Mouse (Mus musculus): ENCODE data around the gene Gstm2. TPM values are rescaled to one million over a fixed set of nuclear protein-coding genes. Genes with fewer than 3 reads are reported as not detected.
"Not testable (repeated sequence)": the region's sequence is repeated elsewhere in the genome, so short reads cannot be mapped to it uniquely, and the experiment has no call there.

Gene Gstm2
- total RNA-seq, 2 experiments from 2014 or later, result 3.3 TPM

GRCm38 (mm10) chr3:107953328-107953755, 32.9 kb downstream of the Gstm2 start:
- DNase-seq (ENCODE audit: low spot score in 2 of 2), result peak; percentile 52 to 72
- intact Hi-C loops (cut with DNase I), result no loop called here

GRCm38 (mm10) chr3:107950531-107950930, 35.7 kb downstream of the Gstm2 start:
- DNase-seq (ENCODE audit: low spot score in 2 of 2), result no peak
- intact Hi-C loops (cut with DNase I), result no loop called here

GRCm38 (mm10) chr3:107949461-107949860, 36.8 kb downstream of the Gstm2 start:
- not testable (repeated sequence) for DNase-seq (ENCODE audit: low spot score in 2 of 2)
- intact Hi-C loops (cut with DNase I), result loop anchor here (10.0 kb wide), 1 partner anchor 195 kb away; the partner anchor contains the start of gene Gnai3

- intact Hi-C loops (cut with DNase I), result loop anchor here (10.0 kb wide), 1 partner anchor 199 kb away; the partner anchor contains the start of gene Gnai3
- DNase-seq (ENCODE audit: low spot score in 2 of 2), result no peak
These were observed 40.5 kb downstream of the Gstm2 start for GRCm38 (mm10) chr3:107945729-107946128.

GRCm38 (mm10) chr3:107943239-107943990, 42.8 kb downstream of the Gstm2 start, which contains the start of gene Gstm6:
Gene Gstm6, minus strand, starts transcription at chr3:107943749.
- intact Hi-C loops (cut with DNase I), result loop anchor here (10.0 kb wide), 1 partner anchor 201 kb away; the partner anchor contains the start of gene Gnai3
- peak; percentile 48 to 75 for DNase-seq (ENCODE audit: low spot score in 2 of 2)

GRCm38 (mm10) chr3:107941261-107941660, 45.0 kb downstream of the Gstm2 start:
- DNase-seq (ENCODE audit: low spot score in 2 of 2), result no peak
- intact Hi-C loops (cut with DNase I), result loop anchor here (10.0 kb wide), 1 partner anchor 204 kb away; the partner anchor contains the start of gene Gnai3

- DNase-seq (ENCODE audit: low spot score in 2 of 2), result peak in 1 of 2 experiments; percentile 57
- intact Hi-C loops (cut with DNase I), result loop anchor here (10.0 kb wide), 1 partner anchor 204 kb away; the partner anchor contains the start of gene Gnai3
These were observed 45.7 kb downstream of the Gstm2 start for GRCm38 (mm10) chr3:107940524-107940923.

- intact Hi-C loops (cut with DNase I), result loop anchor here (5.0 to 10.0 kb wide), 2 partner anchors 77 to 205 kb away; partner anchors contain the start of genes Gnai3 and Gstm1
- DNase-seq (ENCODE audit: low spot score in 2 of 2), result peak; percentile 47 to 83
These were observed 46.4 kb downstream of the Gstm2 start for GRCm38 (mm10) chr3:107939830-107940229.

GRCm38 (mm10) chr3:107939403-107939802, 46.9 kb downstream of the Gstm2 start:
- peak; percentile 51 to 81 for DNase-seq (ENCODE audit: low spot score in 2 of 2)
- intact Hi-C loops (cut with DNase I), result loop anchor here (5.0 kb wide), 1 partner anchor 78 kb away; the partner anchor contains the start of gene Gstm1

- DNase-seq (ENCODE audit: low spot score in 2 of 2), result no peak
- intact Hi-C loops (cut with DNase I), result loop anchor here (5.0 kb wide), 1 partner anchor 81 kb away; the partner anchor contains the start of gene Gstm1
These were observed 50.4 kb downstream of the Gstm2 start for GRCm38 (mm10) chr3:107935888-107936287.

- intact Hi-C loops (cut with DNase I), result loop anchor here (5.0 kb wide), 1 partner anchor 82 kb away; the partner anchor contains the start of gene Gstm1
- no peak for DNase-seq (ENCODE audit: low spot score in 2 of 2)
These were observed 51.0 kb downstream of the Gstm2 start for GRCm38 (mm10) chr3:107935268-107935667.

- DNase-seq (ENCODE audit: low spot score in 2 of 2), result no peak
- intact Hi-C loops (cut with DNase I), result no loop called here
These were observed 54.1 kb downstream of the Gstm2 start for GRCm38 (mm10) chr3:107932128-107932527.

Other genes with a start within 250 kb of the Gstm2 start
- gene Csf1, start 226.0 kb downstream of the Gstm2 start, total RNA-seq (2021), result 1 to 10 TPM; 9.5 to 9.9 TPM
- not detected for gene Eps8l3, start 109.2 kb downstream of the Gstm2 start, total RNA-seq (2021)
- 100 to 1,000 TPM; 182 to 200 TPM for gene Gstm5, start 90.6 kb downstream of the Gstm2 start, total RNA-seq (2021)
- gene Gstm7, start 54.6 kb downstream of the Gstm2 start, total RNA-seq (2021), result 10 to 100 TPM; 66.3 to 66.4 TPM
- gene Gstm6, start 42.7 kb downstream of the Gstm2 start, total RNA-seq (2021), result 1 to 10 TPM; 3.4 to 3.8 TPM
- not detected for gene Gstm3, start 17.2 kb downstream of the Gstm2 start, total RNA-seq (2021)
- 10 to 100 TPM; 66.2 to 73.0 TPM for gene Gstm1, start 31.5 kb upstream of the Gstm2 start, total RNA-seq (2021)
- gene Gstm4, start 58.4 kb upstream of the Gstm2 start, total RNA-seq (2021), result 10 to 100 TPM; 10.4 to 12.1 TPM
- gene Ampd2, start 100.2 kb upstream of the Gstm2 start, total RNA-seq (2021), result 10 to 100 TPM; 43.3 to 50.8 TPM
- not detected for gene Gnat2, start 106.3 kb upstream of the Gstm2 start, total RNA-seq (2021)
- 10 to 100 TPM; 31.1 to 34.1 TPM for gene Gnai3, start 159.7 kb upstream of the Gstm2 start, total RNA-seq (2021)
- gene Gpr61, start 168.4 kb upstream of the Gstm2 start, total RNA-seq (2021), result 10 to 100 TPM; 19.7 to 21.0 TPM
- 10 to 100 TPM; 55.3 to 57.7 TPM for gene Amigo1, start 199.9 kb upstream of the Gstm2 start, total RNA-seq (2021)
- 10 to 100 TPM; 13.7 to 14.7 TPM for gene Cyb561d1, start 214.8 kb upstream of the Gstm2 start, total RNA-seq (2021)
- gene Atxn7l2, start 224.5 kb upstream of the Gstm2 start, total RNA-seq (2021), result 10 to 100 TPM; 22.5 to 23.0 TPM
- 1 to 10 TPM; 1.1 to 1.3 TPM for gene Sypl2, start 240.2 kb upstream of the Gstm2 start, total RNA-seq (2021)